27 mouse cellular contexts compared by ENCODE assay signal in the genomic region with DNA sequence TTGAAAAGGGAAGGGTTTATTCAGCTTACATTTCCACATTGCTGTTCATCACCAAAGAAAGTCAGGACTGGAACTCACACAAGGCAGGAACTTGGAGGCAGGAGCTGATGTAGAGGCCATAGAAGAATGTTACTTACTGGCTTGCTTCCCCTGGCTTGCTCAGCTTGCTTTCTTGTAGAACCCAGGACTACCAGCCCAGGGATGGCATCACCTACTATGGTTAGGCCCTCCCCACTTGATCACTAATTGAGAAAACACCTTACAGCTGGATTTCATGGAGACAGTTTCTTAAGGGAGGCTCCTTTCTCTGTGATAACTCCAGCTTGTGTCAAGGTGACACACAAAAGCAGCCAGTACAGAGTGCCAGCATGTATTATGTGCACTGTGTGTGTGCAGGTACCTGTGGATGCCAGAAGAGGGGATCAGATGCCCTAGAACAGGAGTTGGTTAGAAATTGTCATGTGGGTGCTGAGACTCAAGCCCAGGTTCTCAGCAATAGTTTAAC. TPM values are rescaled to one million over a fixed set of nuclear protein-coding genes. Genes with fewer than 3 reads are reported as not detected.
A peak's percentile ranks its signal among the peaks of the same experiment; 100 is the strongest.
DNase-seq lines count a peak whose midpoint lies in the region; ATAC-seq lines count a peak whose summit lies in the region.
"Not testable (repeated sequence)": the region's sequence is repeated elsewhere in the genome, so short reads cannot be mapped to it uniquely, and the experiment has no call there.
"Had no signal": no experiment of that assay in that cellular context is flagged by ENCODE, and none has a peak within 500 bp of the region (broad histone marks: within the 10 kb centered on the region; RNA-seq: fewer than 3 reads in every experiment).

No protein-coding gene starts in this region.

- H3K4me2 ChIP-seq in liver, embryonic 11.5 days = not testable (repeated sequence)

- DNase-seq in forebrain, embryonic 10.5 days (ENCODE audit: extremely low spot score, low spot score) = peak; percentile 20
- peak; percentile 94 for DNase-seq in heart, adult 11 months
- peak; percentile 9 for DNase-seq in heart, postnatal 4 days
- DNase-seq in liver, embryonic 11.5 days (ENCODE audit: low spot score) = peak; percentile 33
- DNase-seq in lung, postnatal 4 days = peak; percentile 9 to 24
- DNase-seq in ovary, adult 18-20 months (ENCODE audit: low spot score) = peak; percentile 6
- peak; percentile 39 for DNase-seq in testis, postnatal 10 days (ENCODE audit: low spot score)

- not testable (repeated sequence) for ATAC-seq in liver, embryonic 11.5 days (replicated peaks; ENCODE audit: low FRiP score)

- not testable (repeated sequence) for H3K27ac ChIP-seq in forebrain, embryonic 10.5 days; liver, embryonic 11.5 days (ENCODE audit: low read depth, low read length)

- H3K4me3 ChIP-seq in forebrain, embryonic 10.5 days; liver, embryonic 11.5 days (ENCODE audit: low read depth, low read length): not testable (repeated sequence)

- H3K36me3 ChIP-seq in forebrain, embryonic 10.5 days (replicated peaks); liver, embryonic 11.5 days (ENCODE audit: control insufficient read depth, insufficient read depth, low read length): not testable (repeated sequence)

- not testable (repeated sequence) for H3K4me1 ChIP-seq in forebrain, embryonic 10.5 days; liver, embryonic 11.5 days (replicated peaks; ENCODE audit: control insufficient read depth, insufficient read depth, low read length)

- not testable (repeated sequence) for H3K9ac ChIP-seq in liver, embryonic 11.5 days (ENCODE audit: low read depth, low read length)

- peaks cover 29% of the 10 kb centered on the region for H3K9me3 ChIP-seq in forebrain, embryonic 10.5 days
- peaks cover 29% of the 10 kb centered on the region for H3K9me3 ChIP-seq in liver, embryonic 11.5 days (ENCODE audit: control insufficient read depth, low read length)

- not testable (repeated sequence) for H3K27me3 ChIP-seq in forebrain, embryonic 10.5 days (ENCODE audit: poor library complexity, severe bottlenecking); liver, embryonic 11.5 days (replicated peaks; ENCODE audit: control insufficient read depth, insufficient read depth, low read length)

RNA-seq across cellular contexts. Expression of gene Mroh2a, which starts 3.7 kb away (rescaled TPM):
- polyA plus RNA-seq in forebrain, embryonic 10.5 days (2016; fragmentation: Nextera tagmentation; extraction: Ambion mirVana) = 1.3 and 1.4 TPM in 2 replicates
- total RNA-seq in heart, postnatal 4 days (2021) = under 1 TPM in 1 of 2 experiments, not detected in 1; 0.02 TPM
- polyA plus RNA-seq in liver, embryonic 11.5 days (2014; fragmentation: Nextera tagmentation; extraction: Ambion mirVana) = 1.3 and 1.5 TPM in 2 replicates
- total RNA-seq: gastrocnemius, adult 2 months had no signal

RNA-seq across cellular contexts. Expression of gene Ugt1a1, which starts 11.3 kb away (rescaled TPM):
- polyA plus RNA-seq in forebrain, embryonic 10.5 days (2016; fragmentation: Nextera tagmentation; extraction: Ambion mirVana) = 0.07 TPM in 1 of 2 replicates, not detected in the other
- total RNA-seq in heart, postnatal 4 days (2021) = not detected
- 0.14 TPM in 1 of 2 replicates, not detected in the other for polyA plus RNA-seq in liver, embryonic 11.5 days (2014; fragmentation: Nextera tagmentation; extraction: Ambion mirVana)
- total RNA-seq: gastrocnemius, adult 2 months; heart, postnatal 10 days; layer of hippocampus, adult 2 months; layer of hippocampus, postnatal 14 days; left cerebral cortex, postnatal 25 days; MEL had no signal
- polyA plus RNA-seq: C2C12; embryonic facial prominence, embryonic 11.5 days; forebrain, embryonic 15.5 days; heart, embryonic 13.5 days; hindbrain, embryonic 10.5 days; hindbrain, embryonic 15.5 days; inflammation-experienced regulatory T-cells, adult 6 months; liver, embryonic 13.5 days; midbrain, embryonic 14.5 days had no signal

RNA-seq across cellular contexts. Expression of gene Dnajb3, which starts 17.5 kb away (rescaled TPM):
- 8.5 and 9.5 TPM in 2 replicates for polyA plus RNA-seq in forebrain, embryonic 10.5 days (2016; fragmentation: Nextera tagmentation; extraction: Ambion mirVana)
- 1 to 10 TPM; 1.6 to 1.8 TPM for total RNA-seq in heart, postnatal 4 days (2021)
- polyA plus RNA-seq in liver, embryonic 11.5 days (2014; fragmentation: Nextera tagmentation; extraction: Ambion mirVana) = 7.9 and 10.4 TPM in 2 replicates
- total RNA-seq: gastrocnemius, adult 2 months; MEL; monocyte, adult 5-6 weeks; neutrophil, adult 5-6 weeks had no signal
- polyA plus RNA-seq: C2C12, Patski had no signal

RNA-seq across cellular contexts. Expression of gene Ugt1a2, which starts 22.7 kb away (rescaled TPM):
- 0.07 TPM in 1 of 2 replicates, not detected in the other for polyA plus RNA-seq in forebrain, embryonic 10.5 days (2016; fragmentation: Nextera tagmentation; extraction: Ambion mirVana)
- total RNA-seq in heart, postnatal 4 days (2021) = not detected
- not detected in 2 replicates for polyA plus RNA-seq in liver, embryonic 11.5 days (2014; fragmentation: Nextera tagmentation; extraction: Ambion mirVana)
- total RNA-seq: gastrocnemius, adult 2 months; heart, postnatal 10 days; layer of hippocampus, adult 2 months; layer of hippocampus, postnatal 14 days; left cerebral cortex, adult 2 months; left cerebral cortex, postnatal 25 days; MEL had no signal
- polyA plus RNA-seq: C2C12; embryonic facial prominence, embryonic 11.5 days; forebrain, embryonic 15.5 days; frontal cortex, adult 2 months; heart, embryonic 13.5 days; hindbrain, embryonic 10.5 days; hindbrain, embryonic 15.5 days; inflammation-experienced regulatory T-cells, adult 6 months; liver, embryonic 13.5 days; midbrain, embryonic 14.5 days had no signal

RNA-seq across cellular contexts. Expression of gene Hjurp, which starts 54.4 kb away (rescaled TPM):
- 223 and 224 TPM in 2 replicates for polyA plus RNA-seq in forebrain, embryonic 10.5 days (2016; fragmentation: Nextera tagmentation; extraction: Ambion mirVana)
- 100 to 1,000 TPM in 1 of 2 experiments, 10 to 100 TPM in 1; 97.1 to 100 TPM for total RNA-seq in heart, postnatal 4 days (2021)
- 146 and 168 TPM in 2 replicates for polyA plus RNA-seq in liver, embryonic 11.5 days (2014; fragmentation: Nextera tagmentation; extraction: Ambion mirVana)

Comparison
In these comparisons a context has a peak if more than half of its experiments do, and no peak if none do; other contexts are left out.
1. DNase-seq: peak in every context shown above with its lines; median percentile 94 in heart, adult 11 months; 39 in testis, postnatal 10 days; 33 in liver, embryonic 11.5 days; 20 in forebrain, embryonic 10.5 days; 16 in lung, postnatal 4 days; 9 in heart, postnatal 4 days; 6 in ovary, adult 18-20 months.